Mouse (Mus musculus): ENCODE results near the gene Apoa1. TPM values are rescaled to one million over a fixed set of nuclear protein-coding genes. Genes with fewer than 3 reads are reported as not detected.
A peak's percentile ranks its signal among the peaks of the same experiment; 100 is the strongest.

Gene Apoa1
- polyA plus RNA-seq, 1 experiment = not detected

- Histone ChIP-seq H3K27me3 (ENCODE audit: control insufficient read depth, insufficient read depth, insufficient read length) (no peaks in the 10 kb centered on the region), H3K4me2 (ENCODE audit: low read depth) (no peak overlapping the region), H3ac (ENCODE audit: control insufficient read depth, insufficient read length) (no peak overlapping the region), H3K4me3 (no peak overlapping the region), H3K79me2 (ENCODE audit: control insufficient read depth, insufficient read depth) (no peaks in the 10 kb centered on the region), H3K36me3 (ENCODE audit: control insufficient read depth, insufficient read depth) (no peaks in the 10 kb centered on the region)
- TF ChIP-seq MAX (IDR thresholded peaks at IDR 0.05; ENCODE audit: low read depth) (no peak), MYOG (IDR thresholded peaks at IDR 0.05; ENCODE audit: control insufficient read depth in 1 of 3, insufficient read depth in 1 of 3, insufficient read length in 2 of 3, low read depth in 2 of 3) (no peak), REST (IDR thresholded peaks at IDR 0.05; ENCODE audit: insufficient read depth, insufficient read length) (no peak), MYOD1 (IDR thresholded peaks at IDR 0.05; ENCODE audit: control insufficient read depth in 1 of 3, insufficient read length in 2 of 3, low read depth in 2 of 3) (no peak), E2F4 (IDR thresholded peaks at IDR 0.05; ENCODE audit: insufficient read depth) (no peak), CEBPB (IDR thresholded peaks at IDR 0.05; ENCODE audit: insufficient read depth, poor library complexity, severe bottlenecking) (no peak), SRF (IDR thresholded peaks at IDR 0.05; ENCODE audit: control insufficient read depth, insufficient read length, low read depth) (no peak), POLR2A (IDR thresholded peaks at IDR 0.05; ENCODE audit: insufficient read length, low read depth) (no peak), TCF3 (IDR thresholded peaks at IDR 0.05; ENCODE audit: insufficient read length, low read depth) (no peak), USF1 (IDR thresholded peaks at IDR 0.05; ENCODE audit: low read depth) (no peak), TCF12 (IDR thresholded peaks at IDR 0.05; ENCODE audit: insufficient read depth, poor library complexity, severe bottlenecking) (no peak), POLR2AphosphoS2 (IDR thresholded peaks at IDR 0.05; ENCODE audit: insufficient read length, low read depth) (no peak)
These were observed 42.0 kb upstream of the Apoa1 start for GRCm38 (mm10) chr9:46186387-46186786.

DNA sequence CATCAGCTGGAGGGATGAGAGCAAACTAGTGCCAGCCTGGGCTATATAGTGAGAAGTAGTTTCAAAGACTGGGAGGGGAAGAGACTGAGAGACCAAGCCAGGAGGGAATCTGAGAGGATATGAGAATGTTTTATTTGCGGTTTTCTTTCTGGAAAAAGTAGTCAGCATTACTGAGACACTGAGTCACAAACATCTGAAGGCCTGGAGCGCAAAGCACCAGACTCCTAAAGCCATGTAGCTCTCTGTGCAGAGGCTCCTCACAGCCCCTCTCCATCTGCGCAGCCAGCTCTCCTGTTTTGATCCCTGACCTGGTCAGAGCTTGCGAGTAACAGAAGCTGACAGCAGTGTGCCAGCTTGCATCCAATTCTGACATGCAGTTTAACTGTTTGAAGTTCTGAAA, 40.0 kb upstream of the Apoa1 start:
- Histone ChIP-seq H3K4me3 (no peak overlapping the region), H3ac (ENCODE audit: control insufficient read depth, insufficient read length) (no peak overlapping the region), H3K27me3 (ENCODE audit: control insufficient read depth, insufficient read depth, insufficient read length) (no peaks in the 10 kb centered on the region), H3K36me3 (ENCODE audit: control insufficient read depth, insufficient read depth) (no peaks in the 10 kb centered on the region), H3K4me2 (ENCODE audit: low read depth) (peak overlapping the region; percentile 66), H3K79me2 (ENCODE audit: control insufficient read depth, insufficient read depth) (no peaks in the 10 kb centered on the region)
- TF ChIP-seq E2F4 (IDR thresholded peaks at IDR 0.05; ENCODE audit: insufficient read depth) (no peak), MYOG (IDR thresholded peaks at IDR 0.05; ENCODE audit: control insufficient read depth in 1 of 3, insufficient read depth in 1 of 3, insufficient read length in 2 of 3, low read depth in 2 of 3) (no peak), MYOD1 (IDR thresholded peaks at IDR 0.05; ENCODE audit: control insufficient read depth in 1 of 3, insufficient read length in 2 of 3, low read depth in 2 of 3) (no peak), SRF (IDR thresholded peaks at IDR 0.05; ENCODE audit: control insufficient read depth, insufficient read length, low read depth) (no peak), TCF12 (IDR thresholded peaks at IDR 0.05; ENCODE audit: insufficient read depth, poor library complexity, severe bottlenecking) (no peak), CEBPB (IDR thresholded peaks at IDR 0.05; ENCODE audit: insufficient read depth, poor library complexity, severe bottlenecking) (no peak), TCF3 (IDR thresholded peaks at IDR 0.05; ENCODE audit: insufficient read length, low read depth) (no peak), POLR2A (IDR thresholded peaks at IDR 0.05; ENCODE audit: insufficient read length, low read depth) (no peak), REST (IDR thresholded peaks at IDR 0.05; ENCODE audit: insufficient read depth, insufficient read length) (no peak)

- H3K27me3 ChIP-seq (ENCODE audit: control insufficient read depth, insufficient read depth, insufficient read length) = no peaks in the 10 kb centered on the region
- TF ChIP-seq E2F4 (IDR thresholded peaks at IDR 0.05; ENCODE audit: insufficient read depth) = no peak
- TF ChIP-seq CEBPB (IDR thresholded peaks at IDR 0.05; ENCODE audit: insufficient read depth, poor library complexity, severe bottlenecking) = no peak
- TF ChIP-seq MAX (IDR thresholded peaks at IDR 0.05; ENCODE audit: low read depth) = no peak
- no peak for TF ChIP-seq MYOG (IDR thresholded peaks at IDR 0.05; ENCODE audit: control insufficient read depth in 1 of 3, insufficient read depth in 1 of 3, insufficient read length in 2 of 3, low read depth in 2 of 3)
- TF ChIP-seq TCF12 (IDR thresholded peaks at IDR 0.05; ENCODE audit: insufficient read depth, poor library complexity, severe bottlenecking) = no peak
- TF ChIP-seq REST (IDR thresholded peaks at IDR 0.05; ENCODE audit: insufficient read depth, insufficient read length) = no peak
- no peak for TF ChIP-seq POLR2AphosphoS2 (IDR thresholded peaks at IDR 0.05; ENCODE audit: insufficient read length, low read depth)
- TF ChIP-seq POLR2A (IDR thresholded peaks at IDR 0.05; ENCODE audit: insufficient read length, low read depth) = no peak
- no peak for TF ChIP-seq SRF (IDR thresholded peaks at IDR 0.05; ENCODE audit: control insufficient read depth, insufficient read length, low read depth)
- no peak for TF ChIP-seq TCF3 (IDR thresholded peaks at IDR 0.05; ENCODE audit: insufficient read length, low read depth)
- TF ChIP-seq USF1 (IDR thresholded peaks at IDR 0.05; ENCODE audit: low read depth) = no peak
- no peak for TF ChIP-seq MYOD1 (IDR thresholded peaks at IDR 0.05; ENCODE audit: control insufficient read depth in 1 of 3, insufficient read length in 2 of 3, low read depth in 2 of 3)
These were observed 39.4 kb upstream of the Apoa1 start for GRCm38 (mm10) chr9:46188956-46189355.

GRCm38 (mm10) chr9:46189381-46189780, 39.0 kb upstream of the Apoa1 start:
- TF ChIP-seq REST (IDR thresholded peaks at IDR 0.05; ENCODE audit: insufficient read depth, insufficient read length) = no peak
- no peak for TF ChIP-seq MAX (IDR thresholded peaks at IDR 0.05; ENCODE audit: low read depth)
- TF ChIP-seq MYOD1 (IDR thresholded peaks at IDR 0.05; ENCODE audit: control insufficient read depth in 1 of 3, insufficient read length in 2 of 3, low read depth in 2 of 3) = no peak
- no peak for TF ChIP-seq TCF12 (IDR thresholded peaks at IDR 0.05; ENCODE audit: insufficient read depth, poor library complexity, severe bottlenecking)
- TF ChIP-seq TCF3 (IDR thresholded peaks at IDR 0.05; ENCODE audit: insufficient read length, low read depth) = no peak
- no peak for TF ChIP-seq USF1 (IDR thresholded peaks at IDR 0.05; ENCODE audit: low read depth)
- H3K36me3 ChIP-seq (ENCODE audit: control insufficient read depth, insufficient read depth) = no peaks in the 10 kb centered on the region
- H3ac ChIP-seq (ENCODE audit: control insufficient read depth, insufficient read length) = no peak overlapping the region
- no peak overlapping the region for H3K4me2 ChIP-seq (ENCODE audit: low read depth)
- H3K4me3 ChIP-seq = no peak overlapping the region
- no peaks in the 10 kb centered on the region for H3K27me3 ChIP-seq (ENCODE audit: control insufficient read depth, insufficient read depth, insufficient read length)
- no peaks in the 10 kb centered on the region for H3K79me2 ChIP-seq (ENCODE audit: control insufficient read depth, insufficient read depth)

More at GRCm38 (mm10) chr9:46188956-46189355, 39.4 kb upstream of the Apoa1 start:
- Histone ChIP-seq H3ac (ENCODE audit: control insufficient read depth, insufficient read length) (no peak overlapping the region), H3K79me2 (ENCODE audit: control insufficient read depth, insufficient read depth) (no peaks in the 10 kb centered on the region), H3K4me2 (ENCODE audit: low read depth) (no peak overlapping the region), H3K36me3 (ENCODE audit: control insufficient read depth, insufficient read depth) (no peaks in the 10 kb centered on the region), H3K4me3 (no peak overlapping the region)

DNA sequence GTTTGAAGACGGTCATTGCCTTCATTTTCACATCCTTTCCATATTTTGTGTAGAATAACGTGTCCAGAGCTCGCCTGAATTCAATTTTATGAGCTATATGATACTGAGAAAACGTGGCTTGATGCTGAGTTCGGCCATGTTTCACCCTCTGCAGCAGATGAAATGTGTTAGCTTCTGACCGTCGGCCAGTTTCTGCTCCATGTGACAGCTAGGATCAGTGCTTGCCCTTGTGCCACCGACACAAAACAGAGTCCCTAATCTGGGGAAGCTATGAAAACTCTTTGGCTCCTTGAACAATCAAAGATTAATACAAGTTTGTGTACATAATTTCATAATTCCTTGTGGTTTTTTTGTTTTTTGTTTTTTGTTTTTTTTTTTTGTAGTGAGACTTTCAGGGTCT, 37.1 kb upstream of the Apoa1 start:
- Histone ChIP-seq H3K4me3 (no peak overlapping the region), H3K27me3 (ENCODE audit: control insufficient read depth, insufficient read depth, insufficient read length) (no peaks in the 10 kb centered on the region), H3ac (ENCODE audit: control insufficient read depth, insufficient read length) (no peak overlapping the region), H3K79me2 (ENCODE audit: control insufficient read depth, insufficient read depth) (no peaks in the 10 kb centered on the region), H3K36me3 (ENCODE audit: control insufficient read depth, insufficient read depth) (peaks cover 12% of the 10 kb centered on the region), H3K4me2 (ENCODE audit: low read depth) (no peak overlapping the region)
- TF ChIP-seq REST (IDR thresholded peaks at IDR 0.05; ENCODE audit: insufficient read depth, insufficient read length) = no peak
- no peak for TF ChIP-seq CEBPB (IDR thresholded peaks at IDR 0.05; ENCODE audit: insufficient read depth, poor library complexity, severe bottlenecking)
- no peak for TF ChIP-seq TCF12 (IDR thresholded peaks at IDR 0.05; ENCODE audit: insufficient read depth, poor library complexity, severe bottlenecking)
- no peak for TF ChIP-seq MAX (IDR thresholded peaks at IDR 0.05; ENCODE audit: low read depth)
- no peak for TF ChIP-seq POLR2A (IDR thresholded peaks at IDR 0.05; ENCODE audit: insufficient read length, low read depth)
- no peak for TF ChIP-seq POLR2AphosphoS2 (IDR thresholded peaks at IDR 0.05; ENCODE audit: insufficient read length, low read depth)
- no peak for TF ChIP-seq SRF (IDR thresholded peaks at IDR 0.05; ENCODE audit: control insufficient read depth, insufficient read length, low read depth)
- TF ChIP-seq USF1 (IDR thresholded peaks at IDR 0.05; ENCODE audit: low read depth) = no peak
